Mouse (Mus musculus) thymus, adult 2 months (tissue): ENCODE measurements around the gene Frmd8.

Experiments used
- CTCF ChIP-seq: fragments of 200-500 bp; IDR thresholded peaks from 2 replicates; pipeline ENCODE4 v1.5.1; 2012; ENCODE audit warnings: mild to moderate bottlenecking, control low read depth, low read length, moderate library complexity, borderline replicate concordance; ENCODE audit not compliant: control insufficient read depth, poor library complexity, insufficient read depth; ENCODE audit errors: extremely low read depth
- POLR2A ChIP-seq: fragments of 200-500 bp; IDR thresholded peaks from 2 replicates; pipeline ENCODE4 v1.6.1; 2012; ENCODE audit warnings: mild to moderate bottlenecking, low read length, control low read depth, moderate library complexity; ENCODE audit not compliant: control insufficient read depth, poor library complexity, insufficient read depth; ENCODE audit errors: extremely low read depth

DNA sequence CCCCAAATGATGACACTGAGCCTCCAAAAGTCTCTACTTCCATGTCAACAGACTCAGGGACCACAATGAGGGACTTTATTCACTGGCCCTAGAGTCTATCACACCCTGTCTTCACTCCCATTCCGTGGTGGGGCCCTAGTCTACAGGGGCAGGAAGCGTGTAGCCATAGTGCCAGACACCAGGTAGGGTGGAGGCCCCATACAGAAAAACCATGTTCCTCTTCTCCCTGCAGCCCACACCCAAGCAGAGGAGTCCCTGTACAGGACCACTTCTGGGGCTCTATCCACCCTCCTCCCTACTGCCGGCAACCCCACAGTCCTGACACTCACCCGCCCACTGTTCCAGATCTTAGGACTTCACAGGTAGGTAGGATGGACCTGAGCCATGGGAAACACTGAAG is 2.5 kb downstream of the Frmd8 start:
- TF ChIP-seq CTCF (no peak), POLR2A (no peak)
